In the genomic region with DNA sequence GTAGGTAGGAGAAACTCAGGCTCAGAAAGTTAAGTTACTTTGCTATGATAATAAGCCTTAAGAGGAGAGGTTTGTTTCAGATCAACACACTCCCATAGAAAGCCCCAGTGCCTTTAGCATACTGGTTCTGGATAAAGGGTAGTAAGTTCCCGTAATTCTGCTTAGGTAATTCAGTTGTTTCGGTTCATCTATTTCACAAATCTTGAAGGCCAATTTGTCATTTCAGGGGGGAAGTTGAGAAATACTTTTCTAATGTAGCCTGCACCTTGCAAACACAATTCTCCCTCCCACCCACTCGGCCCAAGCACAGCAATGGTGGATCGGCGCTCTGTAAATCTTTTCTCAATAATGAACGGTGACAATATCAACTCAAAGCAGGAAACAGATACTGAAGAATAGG, we compare ENCODE assay signal across 8 mouse cellular contexts. TPM values are rescaled to one million over a fixed set of nuclear protein-coding genes. Genes with fewer than 3 reads are reported as not detected.
DNase-seq lines count a peak whose midpoint lies in the region; ATAC-seq and TF ChIP-seq lines count a peak whose summit lies in the region.

No protein-coding gene starts in this region.

- no peak for ATAC-seq in hindbrain, embryonic 15.5 days (ENCODE audit: low FRiP score, low read depth)
- 0 out of 2 replicates have a peak, but pooled peaks have one; percentile 3 for ATAC-seq in megakaryocyte-erythroid progenitor cell, adult 5-6 weeks (replicated peaks; ENCODE audit: low FRiP score, low TSS enrichment, poor library complexity, severe bottlenecking)

- peak overlapping the region; percentile 97; the same call in 1 of the 2 replicates for H3K27ac ChIP-seq in heart, embryonic 10.5 days
- H3K27ac ChIP-seq in hindbrain, embryonic 15.5 days (replicated peaks) = no peak overlapping the region
- H3K27ac ChIP-seq in kidney, adult 2 months (ENCODE audit: insufficient read depth, low read depth, low read length) = no peak overlapping the region

- 0 out of 2 replicates have a peak, but pooled peaks cover 4% of the 10 kb centered on the region for H3K9me3 ChIP-seq in heart, embryonic 10.5 days
- H3K9me3 ChIP-seq in hindbrain, embryonic 15.5 days = 0 out of 2 replicates have a peak, but pooled peaks cover 5% of the 10 kb centered on the region

- no peak for TF ChIP-seq CTCF in kidney, adult 2 months (conservative IDR thresholded peaks at IDR 0.05; ENCODE audit: insufficient read depth, insufficient read length, low read depth, low read length)

- H3K4me3 ChIP-seq in heart, embryonic 10.5 days = peak overlapping the region; percentile 95
- H3K4me3 ChIP-seq in hindbrain, embryonic 15.5 days = peak overlapping the region; percentile 59
- no peak overlapping the region for H3K4me3 ChIP-seq in kidney, adult 2 months (ENCODE audit: insufficient read depth, low read depth, low read length)

- H3K36me3 ChIP-seq in heart, embryonic 10.5 days = peaks cover 9% of the 10 kb centered on the region
- no peaks in the 10 kb centered on the region for H3K36me3 ChIP-seq in hindbrain, embryonic 15.5 days
- H3K36me3 ChIP-seq in kidney, adult 2 months (ENCODE audit: control insufficient read depth, insufficient read depth, low read length) = no peaks in the 10 kb centered on the region; the same call in 1 of the 2 replicates

- H3K27me3 ChIP-seq in heart, embryonic 10.5 days (ENCODE audit: insufficient read depth, poor library complexity, severe bottlenecking) = no peaks in the 10 kb centered on the region
- H3K27me3 ChIP-seq in hindbrain, embryonic 15.5 days = no peaks in the 10 kb centered on the region
- no peaks in the 10 kb centered on the region for H3K27me3 ChIP-seq in kidney, adult 2 months (replicated peaks; ENCODE audit: control insufficient read depth, insufficient read depth, low read length)

- no peak for DNase-seq in heart, embryonic 10.5 days (ENCODE audit: low spot score)
- no peak for DNase-seq in heart, adult 18-20 months
- peak; percentile 5 for DNase-seq in NIH3T3 (ENCODE audit: low read depth)
- DNase-seq in ovary, adult 18-20 months (ENCODE audit: low spot score) = no peak
- DNase-seq in kidney, adult 2 months = no peak
- no peak for DNase-seq in layer of hippocampus, adult 11-12 months (ENCODE audit: low spot score)

- no peak for TF ChIP-seq POLR2A in kidney, adult 2 months (IDR thresholded peaks at IDR 0.05; ENCODE audit: low read depth, low read length)

- peaks cover 6% of the 10 kb centered on the region for H3K4me1 ChIP-seq in heart, embryonic 10.5 days
- H3K4me1 ChIP-seq in hindbrain, embryonic 15.5 days (replicated peaks) = peaks cover 11% of the 10 kb centered on the region
- peaks cover 3% of the 10 kb centered on the region; the same call in 1 of the 2 replicates for H3K4me1 ChIP-seq in kidney, adult 2 months (ENCODE audit: control insufficient read depth, insufficient read depth, low read length)

- 82% methylated on average over 6 of the region's 6 CpGs for WGBS in heart, embryonic 10.5 days
- 87% methylated on average over 6 of the region's 6 CpGs for WGBS in hindbrain, embryonic 15.5 days
- 80% methylated on average over 6 of the region's 6 CpGs for WGBS in kidney, adult 2 months

- H3K4me2 ChIP-seq in hindbrain, embryonic 15.5 days = peak overlapping the region; percentile 92

- peak overlapping the region; percentile 76; the same call in 1 of the 2 replicates for H3K9ac ChIP-seq in hindbrain, embryonic 15.5 days

RNA-seq across cellular contexts. Expression of gene Gyg, which starts 0.4 kb away (rescaled TPM):
- 444 and 807 TPM in 2 replicates for polyA plus RNA-seq in heart, embryonic 10.5 days (2016; fragmentation: Nextera tagmentation; extraction: Ambion mirVana)
- 100 to 1,000 TPM; 154 to 168 TPM for total RNA-seq in heart, adult 18-20 months (2021)
- polyA plus RNA-seq in hindbrain, embryonic 15.5 days (2015; fragmentation: Nextera tagmentation; extraction: Ambion mirVana) = 70.3 TPM in 2 replicates
- total RNA-seq in megakaryocyte-erythroid progenitor cell, adult 5-6 weeks (2014; fragmentation: Nextera tagmentation) = 45.3 and 59.7 TPM in 2 replicates
- 19.5 and 26.3 TPM in 2 replicates for total RNA-seq in megakaryocyte-erythroid progenitor cell, adult 5-6 weeks (2017)
- polyA plus RNA-seq in kidney, adult 2 months (2012; rRNA removed) = 24.0 and 29.2 TPM in 2 replicates
